Mouse (Mus musculus) limb, embryonic 10.5 days (tissue): ENCODE results near the gene Slc38a10. TPM values are rescaled to one million over a fixed set of nuclear protein-coding genes. Genes with fewer than 3 reads are reported as not detected.

Experiments used
- DNase-seq: peaks from one replicate; pipeline ENCODE4 v3.0.0-alpha.2; 2017; ENCODE audit warnings: low spot score
- H3K27ac ChIP-seq: fragments of 300-500 bp; sonication (generic); 2 replicates; pipeline ENCODE4 v1.5.1; 2016; ENCODE audit warnings: mild to moderate bottlenecking
- H3K27me3 ChIP-seq: fragments of 300-500 bp; sonication (generic); 2 replicates; pipeline ENCODE4 v1.6.1; 2016; ENCODE audit warnings: low read depth, mild to moderate bottlenecking; ENCODE audit not compliant: poor library complexity, severe bottlenecking
- H3K36me3 ChIP-seq: fragments of 300-500 bp; sonication (generic); 2 replicates; pipeline ENCODE4 v1.6.1; 2016; ENCODE audit warnings: mild to moderate bottlenecking, moderate library complexity
- H3K4me1 ChIP-seq: fragments of 300-500 bp; sonication (generic); 2 replicates; pipeline ENCODE4 v1.6.1; 2016
- H3K4me3 ChIP-seq: fragments of 300-500 bp; sonication (generic); 2 replicates; pipeline ENCODE4 v1.5.1; 2016; ENCODE audit warnings: mild to moderate bottlenecking, moderate library complexity
- H3K9me3 ChIP-seq: fragments of 300-500 bp; sonication (generic); replicated peaks from 2 replicates; pipeline ENCODE4 v1.6.1; 2016; ENCODE audit warnings: mild to moderate bottlenecking
- WGBS: fragments of 180-500 bp; shearing (Covaris S2); methylation state at CpG from one replicate; pipeline ENCODE4 v1.1.7; 2016; 5-methylcytosine and 5-hydroxymethylcytosine counted together
- polyA plus RNA-seq: library from polyadenylated mRNA; unstranded; fragments of >200 nt; fragmentation: Nextera tagmentation; extraction: Ambion mirVana; gene quantifications from 2 replicates; pipeline ENCODE4 v1.2.1, GENCODE M21; 2016

Slc38a10 gene
- polyA plus RNA-seq, 1 experiment from 2014 or later = 99.6 TPM

DNA sequence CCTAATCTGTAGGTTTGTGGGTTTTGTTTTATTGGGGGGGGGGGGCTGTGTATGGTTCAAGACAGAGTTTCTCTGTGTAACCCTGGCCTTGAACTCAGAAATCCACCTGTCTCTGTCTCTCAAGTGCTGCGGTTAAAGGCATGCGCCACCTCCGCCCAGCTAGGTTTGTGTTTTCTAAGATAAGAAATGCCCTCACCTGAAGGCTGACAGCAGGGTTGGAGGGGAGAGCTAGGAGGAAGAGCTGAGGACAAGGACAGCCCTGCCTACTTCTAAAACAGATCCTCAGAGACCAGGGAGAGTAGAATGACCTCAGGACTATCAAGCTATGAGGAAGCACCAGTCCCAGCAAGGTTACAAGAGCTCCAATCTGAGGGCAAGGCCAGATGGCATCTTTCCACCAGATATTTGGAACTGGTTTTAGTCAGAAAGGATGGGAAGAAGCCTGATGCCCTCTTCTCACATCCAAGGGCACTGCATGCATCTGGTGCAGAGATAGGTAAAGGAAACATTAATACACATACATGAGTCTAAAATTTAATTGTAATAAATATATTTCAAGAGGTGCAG lies 47.6 kb downstream of the Slc38a10 start:
- DNase-seq = no peak
- Histone ChIP-seq H3K4me1 (peaks cover 10% of the 10 kb centered on the region), H3K4me3 (no peak overlapping the region), H3K27me3 (no peaks in the 10 kb centered on the region), H3K9me3 (no peaks in the 10 kb centered on the region), H3K36me3 (peaks cover 61% of the 10 kb centered on the region), H3K27ac (no peak overlapping the region)
- WGBS = 92% methylated on average over 3 of the region's 3 CpGs

DNA sequence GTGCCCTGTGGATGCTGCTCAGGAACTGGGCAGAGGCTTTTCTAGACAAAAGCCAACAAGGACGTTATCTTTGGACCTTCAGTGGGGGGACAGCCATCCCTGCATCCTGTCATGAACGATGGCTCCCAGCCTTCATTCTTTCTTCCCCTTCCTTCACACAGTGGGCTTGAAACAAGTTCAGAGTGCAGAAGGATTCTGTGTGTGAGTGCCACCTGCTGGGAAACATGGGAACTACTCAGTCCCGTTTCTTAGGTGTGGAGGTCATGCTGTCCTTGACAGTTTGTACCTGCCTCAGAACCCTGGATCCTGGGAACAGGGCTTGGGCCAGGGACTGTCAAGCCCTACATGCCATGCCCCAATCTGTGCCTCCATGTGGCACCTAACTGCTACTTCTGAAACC lies 50.1 kb downstream of the Slc38a10 start:
- H3K36me3 ChIP-seq = peaks cover 46% of the 10 kb centered on the region
- 16% methylated on average over 3 of the region's 3 CpGs for WGBS

GRCm38 (mm10) chr11:120098588-120099511 lies 52.3 kb downstream of the Slc38a10 start, which contains the start of the genes Tepsin and Ndufaf8:
Gene Tepsin (minus strand): TSS chr11:120098731.
Gene Ndufaf8 (plus strand): TSS chr11:120098928.
- Histone ChIP-seq H3K27ac (peak within 1 kb of the TSS; percentile 90), H3K27me3 (no peaks in the 10 kb centered on the region), H3K9me3 (no peaks in the 10 kb centered on the region), H3K4me3 (peak within 1 kb of the TSS; percentile 69), H3K4me1 (peaks cover 20% of the 10 kb centered on the region), H3K36me3 (peaks cover 46% of the 10 kb centered on the region)
- WGBS = under 1% methylated on average over 77 of the region's 77 CpGs
- DNase-seq = peak; percentile 98

More for the DNA sequence above, 50.1 kb downstream of the Slc38a10 start:
- peak; percentile 73 for DNase-seq
- Histone ChIP-seq H3K9me3 (no peaks in the 10 kb centered on the region), H3K27me3 (no peaks in the 10 kb centered on the region), H3K4me1 (peaks cover 20% of the 10 kb centered on the region), H3K27ac (no peak overlapping the region), H3K4me3 (no peak overlapping the region)

DNA sequence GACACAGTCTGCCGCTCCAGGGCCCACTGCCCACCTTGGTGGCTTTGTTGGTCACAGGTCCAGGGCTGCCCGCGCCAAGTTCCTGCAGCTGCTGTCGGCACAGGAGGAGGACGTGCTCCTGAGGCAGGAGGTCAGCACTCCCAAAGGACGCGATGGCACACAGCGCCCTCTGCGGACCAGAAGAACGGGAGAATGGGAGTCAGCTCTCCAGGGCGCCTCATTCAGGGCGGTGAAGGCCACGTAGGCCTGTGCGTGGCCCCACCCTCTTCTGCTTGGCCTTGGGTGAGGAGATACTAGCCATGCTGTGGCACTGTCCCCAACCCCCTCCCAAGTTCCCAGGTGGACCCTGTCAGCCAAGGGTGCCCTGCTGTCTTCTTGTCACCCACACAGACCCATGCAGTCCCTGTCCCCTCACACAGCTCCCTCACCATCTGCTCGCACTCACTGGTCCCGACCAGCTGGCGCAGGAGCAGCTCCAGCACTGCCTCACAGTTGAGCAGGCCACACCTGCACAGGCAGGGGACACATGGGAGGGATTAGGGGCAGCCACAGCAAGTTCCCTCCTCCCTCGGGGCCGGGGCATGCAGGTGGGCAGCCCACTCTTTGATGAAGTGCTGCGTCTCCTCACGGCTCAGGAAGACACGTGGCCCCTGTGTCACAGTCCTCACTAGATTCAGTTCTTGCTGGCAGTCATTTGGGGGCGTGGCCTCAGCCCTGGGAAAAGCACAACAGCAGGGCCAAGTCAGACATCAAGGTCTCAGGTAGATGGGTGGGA lies 58.1 kb downstream of the Slc38a10 start:
- Histone ChIP-seq H3K4me1 (peaks cover 8% of the 10 kb centered on the region), H3K27ac (no peak overlapping the region), H3K36me3 (peaks cover 70% of the 10 kb centered on the region), H3K9me3 (no peaks in the 10 kb centered on the region), H3K27me3 (no peaks in the 10 kb centered on the region), H3K4me3 (no peak overlapping the region)
- 76% methylated on average over 23 of the region's 23 CpGs for whole genome bisulfite sequencing
- DNase-seq = no peak

GRCm38 (mm10) chr11:120090661-120091060 lies 60.5 kb downstream of the Slc38a10 start:
- Histone ChIP-seq H3K4me1 (peaks cover 16% of the 10 kb centered on the region), H3K36me3 (peaks cover 58% of the 10 kb centered on the region), H3K9me3 (no peaks in the 10 kb centered on the region), H3K27me3 (no peaks in the 10 kb centered on the region), H3K27ac (no peak overlapping the region), H3K4me3 (no peak overlapping the region)
- 96% methylated on average over 4 of the region's 4 CpGs for WGBS
- DNase-seq = no peak

GRCm38 (mm10) chr11:120086702-120087152 lies 64.4 kb downstream of the Slc38a10 start, which contains the start of gene Cep131:
Gene Cep131 (minus strand): TSS chr11:120086827.
- H3K36me3 ChIP-seq = peaks cover 48% of the 10 kb centered on the region
- H3K4me1 ChIP-seq = peaks cover 33% of the 10 kb centered on the region
- WGBS = under 1% methylated on average over 41 of the region's 42 CpGs
- no peaks in the 10 kb centered on the region for H3K9me3 ChIP-seq
- peak within 1 kb of the TSS; percentile 94 for H3K27ac ChIP-seq
- peak; percentile 96 for DNase-seq
- no peaks in the 10 kb centered on the region for H3K27me3 ChIP-seq
- peak within 1 kb of the TSS; percentile 96 for H3K4me3 ChIP-seq

- under 1% methylated on average over 25 of the region's 25 CpGs for WGBS
- Histone ChIP-seq H3K36me3 (peaks cover 48% of the 10 kb centered on the region), H3K9me3 (no peaks in the 10 kb centered on the region), H3K27me3 (no peaks in the 10 kb centered on the region), H3K4me3 (peak overlapping the region; percentile 96), H3K27ac (peak overlapping the region; percentile 94), H3K4me1 (peaks cover 33% of the 10 kb centered on the region)
- no peak for DNase-seq
Measured at GRCm38 (mm10) chr11:120085891-120086627, 65.1 kb downstream of the Slc38a10 start.

GRCm38 (mm10) chr11:120080282-120080681 lies 70.9 kb downstream of the Slc38a10 start:
- H3K4me3 ChIP-seq = no peak overlapping the region
- no peaks in the 10 kb centered on the region for H3K9me3 ChIP-seq
- no peak overlapping the region for H3K27ac ChIP-seq
- no peak for DNase-seq
- 94% methylated on average over 6 of the region's 6 CpGs for WGBS
- peaks cover 94% of the 10 kb centered on the region for H3K36me3 ChIP-seq
- H3K4me1 ChIP-seq = peaks cover 24% of the 10 kb centered on the region
- no peaks in the 10 kb centered on the region for H3K27me3 ChIP-seq

DNA sequence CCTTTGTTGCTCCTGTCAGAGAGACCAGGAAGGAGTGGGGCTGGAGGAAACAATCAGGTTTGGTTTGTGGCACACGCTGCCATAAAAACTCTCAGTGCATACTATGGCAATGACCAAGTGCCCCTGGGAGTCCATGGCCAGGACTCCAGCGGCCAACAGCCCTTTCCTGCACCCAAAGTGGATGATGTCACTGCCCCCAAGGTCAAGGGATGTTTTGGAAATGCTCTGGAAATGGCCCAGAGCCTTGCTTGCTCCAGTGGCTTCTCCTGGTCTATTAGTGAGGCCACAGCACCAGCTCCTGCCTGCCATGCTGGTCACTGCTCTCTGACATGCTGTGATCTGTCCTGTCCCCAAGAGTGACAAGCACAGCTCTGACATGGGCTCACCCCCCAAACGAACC lies 75.0 kb downstream of the Slc38a10 start:
- WGBS = 81% methylated on average over 3 of the region's 3 CpGs
- Histone ChIP-seq H3K9me3 (no peaks in the 10 kb centered on the region), H3K27ac (no peak overlapping the region), H3K27me3 (no peaks in the 10 kb centered on the region), H3K36me3 (peaks cover 100% of the 10 kb centered on the region), H3K4me1 (peaks cover 36% of the 10 kb centered on the region), H3K4me3 (no peak overlapping the region)
- DNase-seq = no peak

GRCm38 (mm10) chr11:120072986-120073647 lies 78.0 kb downstream of the Slc38a10 start:
- Histone ChIP-seq H3K4me3 (no peak overlapping the region), H3K9me3 (no peaks in the 10 kb centered on the region), H3K27me3 (no peaks in the 10 kb centered on the region), H3K27ac (peak overlapping the region; percentile 11), H3K4me1 (peaks cover 47% of the 10 kb centered on the region), H3K36me3 (peaks cover 98% of the 10 kb centered on the region)
- DNase-seq = no peak
- 92% methylated on average over 9 of the region's 9 CpGs for WGBS

- no peak for DNase-seq
- Histone ChIP-seq H3K9me3 (no peaks in the 10 kb centered on the region), H3K27ac (peak overlapping the region; percentile 11), H3K4me1 (peaks cover 59% of the 10 kb centered on the region), H3K27me3 (no peaks in the 10 kb centered on the region), H3K36me3 (peaks cover 98% of the 10 kb centered on the region), H3K4me3 (no peak overlapping the region)
- WGBS = 80% methylated on average over 7 of the region's 7 CpGs
Measured at GRCm38 (mm10) chr11:120071731-120072320, 79.3 kb downstream of the Slc38a10 start.
